Mouse (Mus musculus) G1E (cell line): ENCODE data around the gene Gm11733. TPM values are rescaled to one million over a fixed set of nuclear protein-coding genes. Genes with fewer than 3 reads are reported as not detected.

Experiments
- ATAC-seq: 2 replicates; pipeline ENCODE4 v1.8.0; 2016; ENCODE audit warnings: mild to moderate bottlenecking; ENCODE audit not compliant: insufficient number of reproducible peaks, poor library complexity, low FRiP score, severe bottlenecking; ENCODE audit errors: extremely low read depth
- DNase-seq: peaks from one replicate; pipeline ENCODE4 v3.0.0; 2012; ENCODE audit warnings: low spot score
- H3K27me3 ChIP-seq: 2 replicates; pipeline ENCODE4 v1.6.1; 2012; ENCODE audit warnings: mild to moderate bottlenecking, low read length, inconsistent platforms; ENCODE audit not compliant: insufficient read depth
- H3K36me3 ChIP-seq: replicated peaks from 2 replicates; pipeline ENCODE3; 2012; ENCODE audit warnings: mild to moderate bottlenecking, inconsistent platforms
- H3K4me1 ChIP-seq: 2 replicates; pipeline ENCODE4 v1.6.1; 2012; ENCODE audit warnings: low read depth, low read length, inconsistent platforms, mixed read lengths; ENCODE audit not compliant: insufficient read depth
- H3K4me3 ChIP-seq: 2 replicates; pipeline ENCODE4 v1.5.1; 2012; ENCODE audit warnings: low read depth, mild to moderate bottlenecking, inconsistent platforms, low read length, moderate library complexity, mixed read lengths
- H3K9me3 ChIP-seq: replicated peaks from 2 replicates; pipeline ENCODE4 v1.6.1; 2012; ENCODE audit warnings: inconsistent platforms
- CTCF ChIP-seq: IDR thresholded peaks from 2 replicates; pipeline ENCODE4 v1.5.1; 2012; ENCODE audit warnings: low read depth, low read length, inconsistent platforms, mixed read lengths
- GATA1 ChIP-seq: IDR thresholded peaks from 2 replicates; pipeline ENCODE4 v1.6.1; 2012; ENCODE audit warnings: borderline replicate concordance, low read length, inconsistent platforms, mixed read lengths
- GATA2 ChIP-seq: IDR thresholded peaks from 2 replicates; pipeline ENCODE4 v1.6.1; 2012; ENCODE audit warnings: low read depth, low read length, inconsistent platforms, borderline replicate concordance
- POLR2AphosphoS5 ChIP-seq: IDR thresholded peaks from 2 replicates; pipeline ENCODE4 v1.6.1; 2012; ENCODE audit warnings: low read depth, low read length, inconsistent platforms; ENCODE audit not compliant: insufficient replicate concordance
- TAL1 ChIP-seq: conservative IDR thresholded peaks from 2 replicates; pipeline ENCODE4 v1.6.1; 2012; ENCODE audit warnings: low read depth, low read length, inconsistent platforms, mixed read lengths
- polyA plus RNA-seq: library from polyadenylated mRNA; stranded (reverse); fragments of >175 nt; gene quantifications from 2 replicates; pipeline ENCODE4 v1.2.3, GENCODE M21; 2012
- total RNA-seq, 2 experiments: library from RNA; stranded (forward) in 1 of 2; stranded (reverse) in 1 of 2; fragments of 200-1000 nt in 1 of 2; fragments of >200 nt in 1 of 2; fragmentation: Nextera tagmentation in 1 of 2; gene quantifications; 2 replicates each; pipeline ENCODE4 v1.2.3; 2014 to 2017

Gm11733 gene
- total and polyA plus RNA-seq, 3 experiments = 0.05 TPM; not detected in 2

DNA sequence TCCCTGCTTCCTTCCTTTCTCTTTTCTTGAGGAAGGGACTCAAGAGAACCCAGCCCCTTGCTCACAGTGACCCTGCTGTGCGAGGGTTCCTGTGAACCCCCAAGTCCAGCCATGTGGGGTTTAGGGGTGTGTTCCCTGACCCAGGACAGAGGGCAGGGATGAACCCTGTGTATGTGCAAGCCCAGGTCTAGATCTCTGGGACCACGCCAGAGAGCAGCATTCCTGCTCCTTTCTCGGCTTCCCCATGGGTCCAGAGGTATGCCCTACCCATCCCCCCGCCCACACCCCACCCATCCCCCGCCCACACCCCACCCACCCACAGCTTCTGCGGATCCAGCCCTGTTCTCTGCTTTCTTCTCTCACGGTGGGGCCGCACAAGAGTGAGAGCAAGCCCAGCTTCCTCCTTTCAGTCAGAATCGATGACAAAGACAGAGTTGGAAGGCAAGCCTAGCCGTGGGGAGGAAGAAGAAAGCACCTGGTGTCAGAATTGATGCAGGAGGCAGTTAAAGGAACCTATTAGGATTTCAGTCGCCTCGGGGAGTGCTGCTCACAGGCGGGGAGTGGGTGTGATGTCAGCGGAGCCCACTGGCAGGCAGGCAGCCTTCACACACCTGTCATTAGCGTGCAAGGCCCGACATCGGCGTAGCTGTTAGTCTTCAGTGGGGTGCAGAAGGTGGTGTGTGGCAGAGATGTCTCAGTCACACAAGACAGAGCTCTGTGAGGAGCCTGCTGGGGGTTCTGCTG lies 41.6 kb downstream of the Gm11733 start:
- no peak for DNase-seq

GRCm38 (mm10) chr11:117532374-117532773 lies 48.2 kb downstream of the Gm11733 start:
- no peaks in the 10 kb centered on the region for H3K9me3 ChIP-seq
- TF ChIP-seq POLR2AphosphoS5 = no peak
- no peak for TF ChIP-seq GATA1
- TF ChIP-seq CTCF = no peak
- no peak for TF ChIP-seq TAL1
- TF ChIP-seq GATA2 = no peak
- no peaks in the 10 kb centered on the region for H3K36me3 ChIP-seq
- no peaks in the 10 kb centered on the region for H3K4me1 ChIP-seq
- H3K4me3 ChIP-seq = no peak overlapping the region
- no peak for ATAC-seq
- peaks cover 5% of the 10 kb centered on the region; the same call in 1 of the 2 replicates for H3K27me3 ChIP-seq
- DNase-seq = no peak

More for the DNA sequence above, 41.6 kb downstream of the Gm11733 start:
- H3K27me3 ChIP-seq = peaks cover 2% of the 10 kb centered on the region; the same call in 1 of the 2 replicates
- H3K36me3 ChIP-seq = no peaks in the 10 kb centered on the region
- no peak for TF ChIP-seq GATA2
- no peak for TF ChIP-seq POLR2AphosphoS5
- no peak for TF ChIP-seq CTCF
- no peak for TF ChIP-seq TAL1
- no peak for TF ChIP-seq GATA1
- H3K9me3 ChIP-seq = no peaks in the 10 kb centered on the region
- ATAC-seq = no peak
- H3K4me3 ChIP-seq = no peak overlapping the region
- no peaks in the 10 kb centered on the region for H3K4me1 ChIP-seq

DNA sequence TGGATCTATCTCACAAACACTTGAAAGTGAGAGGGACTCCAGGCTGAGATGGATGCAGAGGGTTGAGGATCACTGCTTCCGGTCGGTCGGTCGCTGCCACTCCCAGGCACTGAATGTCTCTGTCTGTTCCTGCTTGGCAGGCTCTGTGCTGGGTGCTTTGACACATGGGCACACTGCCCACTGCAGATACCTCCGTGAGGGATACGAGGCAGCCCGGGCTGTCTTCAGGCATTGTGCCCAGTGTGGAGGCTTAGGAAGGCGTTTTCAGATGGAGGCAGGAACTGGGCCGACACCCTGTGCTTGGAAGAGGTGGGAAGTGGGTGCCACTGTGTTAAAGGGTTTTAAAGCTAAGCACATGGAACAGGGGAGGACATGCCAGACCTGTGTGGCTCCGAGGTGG lies 50.7 kb downstream of the Gm11733 start:
- no peaks in the 10 kb centered on the region for H3K4me1 ChIP-seq
- TF ChIP-seq GATA1 = no peak
- no peak for TF ChIP-seq POLR2AphosphoS5
- TF ChIP-seq TAL1 = no peak
- no peak for TF ChIP-seq GATA2
- DNase-seq (no peak), ATAC-seq (no peak)
- H3K27me3 ChIP-seq = peaks cover 5% of the 10 kb centered on the region; the same call in 1 of the 2 replicates
- no peak overlapping the region for H3K4me3 ChIP-seq
- H3K36me3 ChIP-seq = no peaks in the 10 kb centered on the region
- no peaks in the 10 kb centered on the region for H3K9me3 ChIP-seq

- DNase-seq = no peak
- ATAC-seq = no peak
- Histone ChIP-seq H3K27me3 (peaks cover 7% of the 10 kb centered on the region; the same call in 1 of the 2 replicates), H3K36me3 (no peaks in the 10 kb centered on the region), H3K9me3 (no peaks in the 10 kb centered on the region), H3K4me3 (no peak overlapping the region), H3K4me1 (no peaks in the 10 kb centered on the region)
- TF ChIP-seq POLR2AphosphoS5 = no peak
Measured at GRCm38 (mm10) chr11:117535491-117536304, 51.5 kb downstream of the Gm11733 start.

DNA sequence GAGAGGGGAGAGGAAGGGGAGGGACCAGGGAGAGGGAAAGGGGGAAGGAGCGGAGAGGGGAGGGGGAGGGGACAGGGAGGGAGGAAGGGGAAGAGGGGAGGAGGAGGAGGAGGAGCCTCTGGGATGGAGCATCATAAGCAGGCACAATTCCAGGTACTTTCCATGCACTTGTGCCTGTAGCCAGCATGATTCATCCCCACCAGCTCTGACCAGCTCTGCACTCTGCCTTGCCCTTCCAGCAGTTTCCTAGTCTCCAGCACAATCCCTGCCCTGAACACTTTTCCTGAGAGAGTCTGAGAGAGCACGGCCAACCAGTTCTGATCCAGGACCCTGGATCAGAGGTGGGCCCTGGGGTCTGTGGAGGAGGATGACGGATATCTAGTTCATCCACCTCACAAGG lies 52.4 kb downstream of the Gm11733 start:
- TF ChIP-seq GATA1 = no peak
- no peak for TF ChIP-seq TAL1
- no peak for TF ChIP-seq GATA2
- TF ChIP-seq POLR2AphosphoS5 = no peak
- TF ChIP-seq CTCF = no peak
- no peak for DNase-seq
- H3K27me3 ChIP-seq = peaks cover 7% of the 10 kb centered on the region; the same call in 1 of the 2 replicates

More for the DNA sequence above, 52.4 kb downstream of the Gm11733 start:
- Histone ChIP-seq H3K4me3 (no peak overlapping the region), H3K4me1 (no peaks in the 10 kb centered on the region), H3K9me3 (no peaks in the 10 kb centered on the region), H3K36me3 (no peaks in the 10 kb centered on the region)
- no peak for ATAC-seq

Other genes with a start within 250 kb of the Gm11733 start
- 40.5 and 47.5 TPM in 2 replicates for gene Tnrc6c, start 169.9 kb downstream of the Gm11733 start, total RNA-seq (2014; fragmentation: Nextera tagmentation)
- 18.4 and 19.2 TPM in 2 replicates for gene Tnrc6c, start 169.9 kb downstream of the Gm11733 start, total RNA-seq (2017)
- gene Tnrc6c, start 169.9 kb downstream of the Gm11733 start, polyA plus RNA-seq = 19.1 and 21.5 TPM in 2 replicates